Mouse (Mus musculus): ENCODE measurements around the gene B3galt4.
A peak's percentile ranks its signal among the peaks of the same experiment; 100 is the strongest.

Gene B3galt4

DNA sequence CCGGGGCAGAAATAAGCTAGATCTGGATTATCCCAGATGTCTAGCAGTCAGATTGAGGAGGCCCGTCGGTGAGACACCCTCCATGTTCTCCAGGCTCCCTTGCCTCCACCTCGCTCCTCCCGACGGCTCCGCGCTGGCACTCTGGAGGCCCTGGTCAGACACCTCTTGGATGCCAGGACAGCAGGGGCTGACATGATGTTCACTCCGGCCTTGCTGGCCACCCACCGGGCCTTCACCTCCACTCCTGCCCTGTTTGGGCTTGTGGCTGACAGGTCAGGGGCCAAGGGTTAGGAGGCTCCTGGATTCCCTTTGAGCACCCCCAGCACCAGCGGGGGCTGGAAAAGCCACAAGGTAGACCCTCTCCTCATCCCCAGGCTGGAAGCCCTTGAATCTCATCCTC is 19.3 kb downstream of the B3galt4 start:
- Histone ChIP-seq H3K9me3 (ENCODE audit: low read length) (no peaks in the 10 kb centered on the region), H3K4me1 (replicated peaks; ENCODE audit: low read depth, low read length) (peaks cover 72% of the 10 kb centered on the region), H3K27me3 (ENCODE audit: insufficient read depth, low read length) (no peaks in the 10 kb centered on the region), H3K36me3 (ENCODE audit: insufficient read depth, low read length) (peaks cover 66% of the 10 kb centered on the region), H3K4me3 (replicated peaks; ENCODE audit: low read length) (peak overlapping the region; percentile 97; the same call in 1 of the 2 replicates)
- TF ChIP-seq POU5F1 (IDR thresholded peaks at IDR 0.05; ENCODE audit: borderline replicate concordance, low read length) (no peak), NANOG (IDR thresholded peaks at IDR 0.05; ENCODE audit: borderline replicate concordance, low read length) (no peak), CTCF (conservative IDR thresholded peaks at IDR 0.05; ENCODE audit: low read length) (no peak)

DNA sequence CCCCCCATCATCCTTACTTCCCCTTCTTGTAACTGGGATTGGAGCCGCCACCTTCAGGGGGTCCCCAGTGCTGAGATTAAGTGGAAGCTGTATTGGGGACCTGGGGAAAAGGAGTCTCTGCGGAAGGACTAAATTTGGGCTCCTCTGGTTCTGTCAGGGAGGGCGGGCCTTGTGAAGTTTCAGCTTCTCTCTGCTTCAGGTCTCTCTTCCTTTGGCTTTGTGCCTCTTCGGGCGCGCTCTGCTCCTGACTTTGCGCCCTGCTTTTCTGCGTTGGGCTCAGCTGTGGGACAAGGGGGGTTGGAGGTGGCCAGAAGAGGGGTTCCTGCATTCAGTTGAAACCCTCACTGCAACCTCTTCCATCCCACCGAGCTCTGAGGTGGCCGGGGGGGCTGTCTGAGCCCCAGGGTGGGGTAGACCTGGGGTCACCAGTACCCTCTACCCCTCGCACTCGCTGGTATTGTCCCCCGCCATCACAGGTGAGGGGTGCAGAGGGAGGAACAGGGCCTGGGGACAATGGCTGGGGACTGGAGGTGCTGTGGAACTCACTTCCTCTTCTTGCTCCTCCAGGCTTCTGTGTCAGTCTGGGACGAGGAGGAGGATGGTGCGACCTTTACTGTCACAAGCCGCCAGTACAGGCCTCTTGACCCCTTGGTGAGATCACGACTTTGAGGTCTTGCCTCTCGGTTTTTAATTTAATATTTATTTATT is 20.0 kb downstream of the B3galt4 start:
- Histone ChIP-seq H3K27me3 (ENCODE audit: insufficient read depth, low read length) (no peaks in the 10 kb centered on the region), H3K4me3 (replicated peaks; ENCODE audit: low read length) (peak overlapping the region; percentile 97), H3K9me3 (ENCODE audit: low read length) (no peaks in the 10 kb centered on the region), H3K36me3 (ENCODE audit: insufficient read depth, low read length) (peaks cover 68% of the 10 kb centered on the region), H3K4me1 (replicated peaks; ENCODE audit: low read depth, low read length) (peaks cover 71% of the 10 kb centered on the region)
- no peak for TF ChIP-seq NANOG (IDR thresholded peaks at IDR 0.05; ENCODE audit: borderline replicate concordance, low read length)
- no peak for TF ChIP-seq CTCF (conservative IDR thresholded peaks at IDR 0.05; ENCODE audit: low read length)
- TF ChIP-seq POU5F1 (IDR thresholded peaks at IDR 0.05; ENCODE audit: borderline replicate concordance, low read length), result no peak

DNA sequence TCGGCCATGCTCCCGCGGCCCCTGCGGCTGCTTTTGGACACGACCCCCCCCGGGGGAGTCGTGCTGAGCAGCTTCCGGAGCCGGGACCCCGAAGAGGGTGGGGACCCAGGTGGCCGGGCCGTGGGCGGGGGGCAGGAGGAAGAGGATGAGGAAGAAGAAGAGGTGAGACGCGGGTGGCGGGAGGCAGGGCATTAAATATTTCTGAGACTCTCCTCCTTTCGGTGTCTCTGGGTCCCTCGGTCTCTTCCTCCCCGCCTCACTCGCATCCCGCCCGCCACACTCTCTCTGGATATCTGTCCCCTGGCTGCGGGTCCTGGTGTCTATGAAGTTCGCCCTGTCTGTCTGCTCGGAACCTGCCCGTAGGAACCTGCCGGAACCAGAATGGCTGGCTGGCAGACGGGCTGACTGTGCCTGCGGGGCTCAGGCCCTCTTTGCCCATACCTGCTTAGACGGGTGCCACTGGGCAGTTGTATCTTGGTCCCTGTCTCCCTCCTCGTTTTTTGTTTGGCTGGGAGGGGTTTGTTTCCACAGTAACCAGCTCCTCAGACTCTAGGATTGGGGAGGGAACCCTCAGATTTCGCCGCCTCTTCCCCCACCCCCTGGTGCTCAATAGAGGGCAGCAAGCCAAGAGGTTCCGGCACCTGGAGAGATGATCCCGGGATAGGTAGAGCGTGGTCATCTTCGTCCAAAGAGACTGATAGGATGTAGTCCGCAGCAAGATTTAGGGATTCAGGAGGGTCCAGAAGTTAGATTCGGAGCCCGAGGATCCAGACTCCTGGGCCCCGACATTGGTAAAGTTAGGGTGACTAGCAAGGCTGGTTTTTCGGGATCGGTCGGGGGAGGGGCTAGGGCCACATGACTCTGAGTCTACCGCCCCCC is 20.8 kb downstream of the B3galt4 start:
- peak overlapping the region; percentile 97 for H3K4me3 ChIP-seq (replicated peaks; ENCODE audit: low read length)
- no peaks in the 10 kb centered on the region for H3K27me3 ChIP-seq (ENCODE audit: insufficient read depth, low read length)
- peaks cover 71% of the 10 kb centered on the region for H3K4me1 ChIP-seq (replicated peaks; ENCODE audit: low read depth, low read length)
- H3K9me3 ChIP-seq (ENCODE audit: low read length), result no peaks in the 10 kb centered on the region
- TF ChIP-seq CTCF (conservative IDR thresholded peaks at IDR 0.05; ENCODE audit: low read length), result no peak
- no peak for TF ChIP-seq POU5F1 (IDR thresholded peaks at IDR 0.05; ENCODE audit: borderline replicate concordance, low read length)
- no peak for TF ChIP-seq NANOG (IDR thresholded peaks at IDR 0.05; ENCODE audit: borderline replicate concordance, low read length)
- peaks cover 69% of the 10 kb centered on the region for H3K36me3 ChIP-seq (ENCODE audit: insufficient read depth, low read length)

DNA sequence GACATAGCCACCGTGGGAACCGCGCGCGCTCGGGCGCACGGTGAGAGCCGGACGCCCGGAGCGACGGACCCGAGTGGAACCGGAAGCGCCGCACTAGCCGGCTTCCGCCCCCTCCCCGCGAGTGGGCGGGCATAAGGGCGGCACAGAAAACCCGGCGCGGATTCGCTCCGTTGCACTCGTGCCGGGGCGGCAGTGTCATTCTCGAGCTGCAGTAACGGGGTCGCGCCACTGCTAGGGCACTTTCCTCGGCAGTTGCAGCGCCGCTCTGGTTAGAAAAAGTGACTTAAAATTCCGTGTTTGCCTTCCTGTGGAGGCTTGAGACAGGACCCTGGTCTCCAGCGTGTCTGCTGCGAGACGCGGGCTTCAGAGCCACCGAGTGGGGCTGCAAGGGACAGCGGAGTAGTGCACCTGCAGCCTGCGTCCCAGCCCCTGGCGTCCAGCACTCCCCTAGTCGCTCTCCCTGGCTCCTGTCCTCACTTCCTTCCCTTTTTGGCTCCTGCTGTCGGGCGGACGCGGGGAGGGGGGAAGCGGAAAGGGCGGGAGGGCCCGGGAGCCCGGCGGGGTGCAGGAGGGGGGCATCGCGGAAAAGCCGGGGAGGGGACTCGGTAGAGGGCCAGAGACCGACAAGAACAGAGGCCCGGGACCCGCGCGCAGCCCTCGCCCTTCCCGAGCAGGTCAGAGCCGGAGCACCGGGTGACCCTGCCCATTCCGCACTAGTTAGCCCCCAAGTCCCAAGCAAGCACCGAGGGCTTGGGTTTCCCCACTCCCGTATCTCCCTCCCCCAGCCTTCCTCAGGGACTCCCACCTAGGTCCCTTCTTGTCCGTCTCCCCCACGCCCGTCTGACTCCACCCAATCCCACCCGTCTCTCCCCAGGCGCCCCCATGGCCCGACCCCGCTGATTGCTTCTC is 21.7 kb downstream of the B3galt4 start, which contains the start of gene Rgl2:
Gene Rgl2 (plus strand): TSS at position 173 of the 909 bp plus-strand sequence.
- Histone ChIP-seq H3K27me3 (ENCODE audit: insufficient read depth, low read length) (no peaks in the 10 kb centered on the region), H3K4me1 (replicated peaks; ENCODE audit: low read depth, low read length) (peaks cover 68% of the 10 kb centered on the region), H3K36me3 (ENCODE audit: insufficient read depth, low read length) (peaks cover 64% of the 10 kb centered on the region), H3K4me3 (replicated peaks; ENCODE audit: low read length) (peak within 1 kb of the TSS; percentile 97), H3K9me3 (ENCODE audit: low read length) (no peaks in the 10 kb centered on the region)
- TF ChIP-seq NANOG (IDR thresholded peaks at IDR 0.05; ENCODE audit: borderline replicate concordance, low read length), result no peak
- no peak for TF ChIP-seq CTCF (conservative IDR thresholded peaks at IDR 0.05; ENCODE audit: low read length)
- TF ChIP-seq POU5F1 (IDR thresholded peaks at IDR 0.05; ENCODE audit: borderline replicate concordance, low read length), result no peak

DNA sequence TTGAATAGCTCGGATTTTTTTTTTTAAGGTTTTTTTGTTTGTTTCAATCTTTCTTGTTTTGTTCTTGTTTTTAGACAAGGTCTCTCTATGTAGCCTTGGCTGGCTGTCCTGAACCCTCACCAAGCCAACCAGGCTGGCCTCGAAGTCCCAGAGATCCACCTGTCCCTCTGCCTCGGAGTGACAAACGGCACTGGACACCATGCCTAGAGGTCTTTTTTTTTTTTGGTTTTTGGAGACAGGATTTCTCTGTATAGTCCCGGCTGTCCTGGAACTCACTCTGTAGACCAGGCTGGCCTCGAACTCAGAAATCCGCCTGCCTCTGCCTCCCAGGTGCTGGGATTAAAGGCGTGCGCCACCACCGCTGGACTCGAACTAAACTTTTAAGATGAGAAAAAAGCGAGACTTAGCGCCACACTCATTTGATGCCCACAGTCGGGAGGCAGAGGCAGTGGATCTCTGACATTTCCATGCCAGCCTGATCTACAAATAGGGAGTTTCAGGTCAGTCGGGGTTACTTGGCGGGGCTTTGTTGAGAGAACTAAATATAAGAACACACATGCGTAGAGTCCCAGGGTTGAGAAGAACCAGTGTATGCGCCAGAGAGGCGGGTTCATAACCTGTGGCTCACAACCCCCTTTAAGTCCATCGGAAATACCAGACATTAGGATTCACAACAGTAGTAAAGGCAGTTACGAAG is 22.9 kb downstream of the B3galt4 start:
- H3K27me3 ChIP-seq (ENCODE audit: insufficient read depth, low read length), result no peaks in the 10 kb centered on the region
- H3K9me3 ChIP-seq (ENCODE audit: low read length), result no peaks in the 10 kb centered on the region
- peaks cover 60% of the 10 kb centered on the region for H3K36me3 ChIP-seq (ENCODE audit: insufficient read depth, low read length)
- peak overlapping the region; percentile 97 for H3K4me3 ChIP-seq (replicated peaks; ENCODE audit: low read length)
- H3K4me1 ChIP-seq (replicated peaks; ENCODE audit: low read depth, low read length), result peaks cover 67% of the 10 kb centered on the region
- TF ChIP-seq POU5F1 (IDR thresholded peaks at IDR 0.05; ENCODE audit: borderline replicate concordance, low read length) (no peak), NANOG (IDR thresholded peaks at IDR 0.05; ENCODE audit: borderline replicate concordance, low read length) (no peak)

DNA sequence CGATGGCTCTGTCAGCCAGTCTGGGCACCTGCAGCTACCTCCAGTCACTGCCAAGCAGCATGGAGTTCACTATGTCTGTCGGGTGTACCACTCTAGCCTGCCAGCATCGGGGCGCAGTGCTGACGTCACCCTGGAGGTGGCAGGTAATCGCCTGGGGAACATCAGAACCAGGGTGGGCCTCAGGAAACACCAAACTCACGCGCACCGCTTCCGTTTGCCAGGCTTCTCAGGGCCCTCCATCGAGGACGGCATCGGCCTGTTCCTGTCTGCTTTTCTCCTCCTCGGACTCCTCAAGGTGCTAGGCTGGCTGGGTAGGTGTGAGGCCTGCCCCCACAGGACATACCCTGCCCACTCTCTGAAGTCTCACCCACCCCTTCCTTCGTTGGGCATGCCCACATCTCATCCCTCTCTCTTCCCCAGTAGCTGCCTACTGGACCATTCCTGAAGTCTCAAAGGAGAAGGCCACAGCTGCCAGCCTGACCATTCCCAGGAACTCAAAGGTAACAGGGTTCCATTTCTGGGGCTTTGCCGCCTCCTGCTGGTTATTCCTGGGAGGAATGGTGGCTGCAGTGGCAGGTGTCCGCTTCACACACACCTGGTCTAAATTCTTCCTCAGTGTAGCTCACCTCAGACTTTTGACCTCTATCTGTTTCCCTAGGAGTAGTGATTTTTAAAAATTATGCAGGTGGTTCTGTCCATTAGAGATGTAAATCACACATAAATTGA is 24.9 kb downstream of the B3galt4 start:
- H3K4me1 ChIP-seq (replicated peaks; ENCODE audit: low read depth, low read length), result peaks cover 59% of the 10 kb centered on the region
- TF ChIP-seq NANOG (IDR thresholded peaks at IDR 0.05; ENCODE audit: borderline replicate concordance, low read length), result no peak
- peak; percentile 64 for TF ChIP-seq CTCF (conservative IDR thresholded peaks at IDR 0.05; ENCODE audit: low read length)
- H3K36me3 ChIP-seq (ENCODE audit: insufficient read depth, low read length), result peaks cover 59% of the 10 kb centered on the region
- H3K27me3 ChIP-seq (ENCODE audit: insufficient read depth, low read length), result no peaks in the 10 kb centered on the region
- H3K4me3 ChIP-seq (replicated peaks; ENCODE audit: low read length), result peak overlapping the region; percentile 55
- no peaks in the 10 kb centered on the region for H3K9me3 ChIP-seq (ENCODE audit: low read length)

DNA sequence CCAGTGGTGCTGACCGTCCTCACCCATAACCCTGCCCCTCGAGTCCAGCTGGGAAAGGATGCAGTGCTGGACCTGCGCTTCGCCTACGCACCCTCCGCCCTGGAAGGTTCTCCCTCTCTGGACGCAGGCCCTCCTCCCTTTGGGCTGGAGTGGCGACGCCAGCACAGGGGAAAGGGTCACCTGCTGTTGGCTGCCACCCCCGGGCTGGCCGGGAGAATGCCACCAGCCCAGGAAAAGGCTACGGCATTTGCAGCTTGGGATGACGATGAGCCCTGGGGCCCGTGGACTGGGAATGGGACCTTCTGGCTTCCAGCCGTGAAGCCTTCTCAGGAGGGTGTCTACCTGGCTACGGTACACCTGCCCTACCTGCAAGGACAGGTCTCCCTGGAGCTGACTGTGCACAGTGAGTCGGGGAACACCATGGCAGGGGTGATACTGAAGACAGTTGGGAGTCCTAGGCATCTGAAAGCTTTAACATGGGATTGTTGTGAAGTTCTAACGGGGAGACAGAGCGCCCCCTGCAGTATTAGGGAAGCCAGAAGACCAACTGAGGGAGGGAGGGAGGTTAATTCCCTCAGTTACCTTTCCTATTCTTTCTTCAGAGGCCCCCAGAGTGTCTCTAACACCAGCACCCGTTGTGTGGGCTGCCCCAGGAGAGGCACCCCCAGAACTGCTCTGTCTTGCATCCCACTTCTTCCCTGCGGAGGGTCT is 25.7 kb downstream of the B3galt4 start:
- Histone ChIP-seq H3K27me3 (ENCODE audit: insufficient read depth, low read length) (no peaks in the 10 kb centered on the region), H3K4me3 (replicated peaks; ENCODE audit: low read length) (peak overlapping the region; percentile 55), H3K4me1 (replicated peaks; ENCODE audit: low read depth, low read length) (peaks cover 61% of the 10 kb centered on the region), H3K36me3 (ENCODE audit: insufficient read depth, low read length) (peaks cover 63% of the 10 kb centered on the region), H3K9me3 (ENCODE audit: low read length) (no peaks in the 10 kb centered on the region)
- TF ChIP-seq NANOG (IDR thresholded peaks at IDR 0.05; ENCODE audit: borderline replicate concordance, low read length), result no peak
- TF ChIP-seq CTCF (conservative IDR thresholded peaks at IDR 0.05; ENCODE audit: low read length), result peak; percentile 56
- no peak for TF ChIP-seq POU5F1 (IDR thresholded peaks at IDR 0.05; ENCODE audit: borderline replicate concordance, low read length)

Measured in E14TG2a.4 (cell line).